Mouse (Mus musculus) lung, postnatal 0 days (tissue): ENCODE results near the gene Igfbp4.

Experiments
- CTCF ChIP-seq: IDR thresholded peaks from 2 replicates; pipeline ENCODE4 v1.5.1; 2016; ENCODE audit warnings: antibody characterized with exemption, mild to moderate bottlenecking
- EP300 ChIP-seq: IDR thresholded peaks from 2 replicates; pipeline ENCODE4 v1.6.1; 2016; ENCODE audit warnings: antibody characterized with exemption, mild to moderate bottlenecking, control low read depth

- no peak for TF ChIP-seq CTCF
- TF ChIP-seq EP300: peak; percentile 79
Observed at GRCm38 (mm10) chr11:99042834-99043431, 1.9 kb downstream of the Igfbp4 start.
